Mouse (Mus musculus): ENCODE measurements around the gene Trp53i11.

Gene Trp53i11

GRCm38 (mm10) chr2:93243439-93244089 is 56.2 kb downstream of the Trp53i11 start:
- DNase-seq: no peak

- no peak for DNase-seq
Observed at GRCm38 (mm10) chr2:93244090-93244443, 56.7 kb downstream of the Trp53i11 start.

GRCm38 (mm10) chr2:93249058-93249457 is 61.7 kb downstream of the Trp53i11 start:
- DNase-seq: no peak

DNA sequence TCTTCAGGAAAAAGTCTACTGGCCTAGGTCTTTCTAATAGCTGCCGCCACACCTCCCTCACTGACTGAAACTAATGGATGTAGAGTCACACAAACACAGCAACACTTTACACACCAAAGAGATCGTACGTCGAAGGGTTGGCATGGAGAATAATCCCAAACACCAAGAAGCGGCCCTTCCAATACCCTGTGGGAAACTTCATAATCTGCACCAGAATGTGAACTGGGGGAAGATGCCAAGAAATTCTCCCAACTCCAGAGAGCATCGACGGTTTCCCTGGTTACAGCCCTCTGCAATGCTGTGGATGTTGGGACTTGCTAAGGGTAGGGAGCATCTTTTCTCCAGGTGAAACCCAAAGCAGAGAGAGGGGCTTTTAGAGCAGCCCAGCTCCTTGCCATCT is 63.3 kb downstream of the Trp53i11 start:
- no peak for DNase-seq

Data from right cerebral cortex, postnatal 14 days (tissue).